Mouse (Mus musculus): ENCODE results near the gene Arhgef1.

Gene Arhgef1

DNA sequence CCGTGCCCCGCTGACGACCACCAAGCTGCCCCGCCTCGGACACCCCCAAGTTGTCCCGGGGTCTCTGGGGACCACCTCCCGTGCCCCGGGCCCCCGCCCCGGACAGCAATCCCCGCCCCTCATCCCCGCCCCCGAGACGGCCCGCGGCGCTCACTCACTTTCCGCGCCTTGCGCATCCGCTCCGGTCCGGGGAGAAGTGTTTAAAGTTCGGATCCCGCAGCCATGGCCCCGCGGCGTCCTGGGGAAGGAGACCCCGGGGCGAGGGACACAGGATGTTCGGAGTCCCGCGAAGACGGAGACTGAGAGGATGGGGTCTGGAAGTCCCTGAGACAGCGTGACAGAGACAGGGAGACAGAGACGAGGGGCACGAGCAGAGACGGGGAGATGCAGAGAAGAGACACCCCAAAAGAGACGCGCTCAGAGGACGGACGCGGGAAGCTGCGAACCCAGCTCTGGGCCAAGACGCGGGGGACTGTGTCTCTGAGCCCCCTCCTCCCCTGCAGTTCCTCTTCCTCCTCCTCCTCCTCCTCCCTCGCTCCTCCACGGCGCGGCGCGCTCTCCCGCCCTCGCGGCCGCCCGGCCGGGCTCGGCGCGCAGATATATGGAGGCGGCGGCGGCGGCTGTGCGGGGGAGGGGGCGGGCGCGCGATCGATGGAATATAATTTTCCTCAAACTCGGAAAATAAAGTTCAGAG is 41.7 kb downstream of the Arhgef1 start, which contains the start of gene Gm4881:
Gm4881 (minus strand) TSS at position 238 of the 694 bp plus-strand sequence.
- no peak for DNase-seq (ENCODE audit: low spot score)

DNA sequence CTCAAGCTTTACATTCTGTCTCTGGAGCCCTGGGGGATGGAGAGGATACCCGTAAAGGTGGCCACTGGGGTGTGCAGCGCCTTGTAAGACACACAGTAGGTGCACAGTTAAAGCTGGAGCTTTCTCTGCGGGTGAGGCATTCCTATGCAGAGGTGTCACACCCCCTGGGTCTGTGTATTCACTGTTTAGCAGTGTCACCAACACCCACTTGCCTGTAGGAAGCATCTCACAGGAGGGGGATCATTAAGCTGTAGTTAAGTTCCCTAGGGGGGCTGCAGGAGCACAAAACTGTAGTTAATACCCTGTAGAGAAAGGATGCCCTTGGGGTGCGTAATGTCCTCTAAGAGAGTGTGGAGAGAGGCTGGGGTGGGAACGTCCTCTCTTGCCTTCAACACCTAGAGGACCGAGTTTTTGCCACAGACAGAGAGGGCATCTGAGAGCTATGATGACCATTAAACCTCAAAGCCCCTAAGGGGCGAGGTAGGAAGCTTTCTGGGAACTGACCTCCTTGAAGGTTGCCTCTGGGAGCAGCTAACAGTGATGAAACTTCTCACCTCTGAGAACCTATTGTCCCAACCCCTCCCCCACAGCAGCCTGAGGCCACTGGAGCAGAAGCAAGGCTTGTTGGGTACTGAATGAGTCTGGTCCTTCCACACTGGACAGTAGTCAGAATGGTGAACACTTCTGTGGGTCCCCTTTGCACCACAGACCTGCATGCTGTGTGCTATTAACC is 44.8 kb downstream of the Arhgef1 start:
- no peak for DNase-seq (ENCODE audit: low spot score)

GRCm38 (mm10) chr7:24948774-24949173 is 46.1 kb downstream of the Arhgef1 start:
- no peak for DNase-seq (ENCODE audit: low spot score)

- peak; percentile 70 for DNase-seq (ENCODE audit: low spot score)
These were observed 47.4 kb downstream of the Arhgef1 start for GRCm38 (mm10) chr7:24949958-24950623.

DNA sequence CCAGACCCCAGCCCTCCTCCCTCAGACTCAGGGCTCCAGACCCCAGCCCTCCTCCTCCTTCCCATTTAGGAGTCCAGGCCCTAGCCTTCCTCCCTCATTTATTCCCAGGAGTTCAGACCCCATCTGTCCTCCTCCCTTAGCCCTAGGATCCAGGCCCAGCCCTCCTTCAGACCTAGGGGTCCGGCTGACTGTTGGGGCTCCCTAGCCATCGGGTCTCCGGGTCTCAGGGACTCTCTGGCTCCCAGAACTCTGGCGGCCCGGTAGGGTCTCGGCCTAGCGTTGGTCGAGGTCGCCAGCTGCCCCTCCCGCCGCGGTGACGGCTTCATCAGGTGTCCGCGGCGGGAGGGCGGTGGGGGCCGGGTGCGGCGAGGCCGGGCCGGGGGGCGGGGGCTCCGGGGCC is 51.3 kb downstream of the Arhgef1 start:
- DNase-seq (ENCODE audit: low spot score): no peak

DNA sequence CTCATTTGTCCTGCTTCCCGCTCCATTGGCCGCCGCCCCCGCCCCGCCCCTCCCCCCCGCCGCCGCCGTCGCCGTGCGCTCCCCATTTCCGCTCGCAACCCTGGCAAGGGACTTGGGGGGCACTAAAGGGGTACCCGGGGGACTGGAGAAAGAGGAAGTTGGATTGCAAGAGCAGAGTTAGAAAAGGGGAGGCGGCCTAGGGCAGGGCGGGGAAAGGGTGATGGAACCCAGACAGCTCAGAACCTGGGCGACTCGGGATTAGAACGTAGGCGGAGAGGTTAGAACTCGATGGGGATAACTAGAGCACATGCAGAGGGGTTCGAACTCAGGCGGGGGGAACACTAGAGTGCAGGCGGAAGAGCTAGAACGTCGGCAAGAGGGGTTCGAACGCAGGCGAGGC is 51.7 kb downstream of the Arhgef1 start:
- no peak for DNase-seq (ENCODE audit: low spot score)

- DNase-seq (ENCODE audit: low spot score): no peak
These were observed 52.5 kb downstream of the Arhgef1 start for GRCm38 (mm10) chr7:24955226-24955625.

DNA sequence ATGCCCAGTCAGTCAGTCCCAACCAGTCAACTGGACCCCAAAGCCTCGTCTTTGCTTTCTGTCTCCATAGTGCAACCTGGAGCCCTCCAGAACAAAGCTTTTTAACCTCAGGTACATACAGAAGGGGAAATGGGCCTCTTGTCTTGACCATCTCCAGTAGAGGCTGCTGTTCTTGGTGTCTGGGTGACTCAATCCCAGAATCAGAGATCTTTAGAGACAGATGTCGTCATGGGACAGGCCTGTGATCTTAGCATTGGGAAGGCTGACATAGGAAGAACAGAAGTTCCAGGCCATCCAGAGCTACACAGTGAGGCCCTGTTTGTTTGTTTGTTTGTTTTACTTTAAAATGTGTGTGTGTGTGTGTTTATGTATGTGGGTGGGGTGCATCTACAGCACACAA is 61.6 kb downstream of the Arhgef1 start:
- DNase-seq (ENCODE audit: low spot score): no peak

DNA sequence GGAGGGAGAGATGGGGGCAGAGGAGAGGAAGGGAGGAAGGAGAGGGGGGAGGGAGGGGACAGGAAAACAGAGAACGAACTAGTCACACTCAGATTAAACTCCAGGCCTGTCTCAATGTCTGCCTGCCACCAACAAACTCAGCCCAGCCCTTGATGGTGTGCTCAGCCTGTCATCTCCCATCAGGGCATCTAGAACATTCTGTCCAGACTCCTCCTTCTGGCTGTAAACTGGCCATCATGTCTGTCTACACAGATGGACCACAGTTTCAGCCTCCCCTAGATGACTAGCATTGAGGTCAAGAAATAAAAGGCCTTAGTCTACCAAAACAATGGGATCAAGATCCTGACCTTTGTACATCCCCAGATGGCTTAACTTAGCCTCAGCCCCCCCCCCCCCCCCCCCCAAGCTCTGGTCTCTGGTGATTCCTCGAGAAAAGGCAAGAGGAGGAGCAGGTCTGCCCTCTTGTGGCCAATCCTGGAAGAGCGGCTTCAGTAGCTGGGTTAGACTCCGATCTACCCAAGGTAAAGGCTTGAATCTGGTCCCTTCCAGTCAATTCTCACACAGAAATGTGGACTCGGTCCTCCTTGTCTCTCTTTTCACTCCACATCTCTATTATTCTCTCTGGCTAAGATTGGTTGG is 62.3 kb downstream of the Arhgef1 start:
- DNase-seq (ENCODE audit: low spot score): peak; percentile 73

- no peak for DNase-seq (ENCODE audit: low spot score)
These were observed 65.3 kb downstream of the Arhgef1 start for GRCm38 (mm10) chr7:24967966-24968365.

DNA sequence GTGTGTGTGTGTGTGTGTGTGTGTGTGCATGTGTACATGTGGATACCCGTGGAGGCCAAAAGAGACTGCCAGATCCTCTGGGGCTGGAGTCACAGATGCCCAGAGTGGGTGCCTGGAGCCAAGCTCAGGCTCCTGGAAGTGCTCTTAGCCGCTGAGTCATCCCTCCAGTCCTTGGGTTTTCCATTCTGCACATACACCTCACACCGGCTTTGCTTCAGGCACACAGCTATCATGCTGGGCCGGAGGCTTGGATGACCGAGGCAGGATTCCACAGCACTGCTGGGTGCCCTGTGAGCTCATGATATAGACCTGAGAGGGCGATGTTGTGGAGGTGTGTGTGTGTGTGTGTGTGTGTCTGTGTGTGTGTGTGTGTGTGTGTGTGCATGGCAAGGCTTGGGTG is 65.8 kb downstream of the Arhgef1 start:
- DNase-seq (ENCODE audit: low spot score): no peak

DNA sequence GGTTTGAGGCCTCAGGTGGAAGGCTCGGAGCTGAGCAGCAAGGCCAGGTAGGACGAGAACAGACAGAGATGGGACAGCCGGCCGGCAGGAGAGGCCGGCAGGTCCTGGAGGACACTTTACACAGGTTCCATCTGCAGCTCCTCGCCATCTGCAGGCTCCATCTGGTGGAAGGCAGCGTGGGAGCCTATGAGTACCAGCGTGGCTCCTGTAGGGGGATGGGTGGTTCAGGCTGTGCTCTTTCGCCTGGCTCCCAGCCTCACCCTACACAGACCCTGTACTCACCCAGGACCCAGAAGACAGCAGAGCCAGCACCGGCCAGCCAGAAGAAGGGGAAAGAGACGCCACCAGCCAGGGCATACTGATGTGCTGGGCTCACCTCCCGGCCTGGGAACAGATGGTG is 67.1 kb downstream of the Arhgef1 start:
- DNase-seq (ENCODE audit: low spot score): no peak

DNA sequence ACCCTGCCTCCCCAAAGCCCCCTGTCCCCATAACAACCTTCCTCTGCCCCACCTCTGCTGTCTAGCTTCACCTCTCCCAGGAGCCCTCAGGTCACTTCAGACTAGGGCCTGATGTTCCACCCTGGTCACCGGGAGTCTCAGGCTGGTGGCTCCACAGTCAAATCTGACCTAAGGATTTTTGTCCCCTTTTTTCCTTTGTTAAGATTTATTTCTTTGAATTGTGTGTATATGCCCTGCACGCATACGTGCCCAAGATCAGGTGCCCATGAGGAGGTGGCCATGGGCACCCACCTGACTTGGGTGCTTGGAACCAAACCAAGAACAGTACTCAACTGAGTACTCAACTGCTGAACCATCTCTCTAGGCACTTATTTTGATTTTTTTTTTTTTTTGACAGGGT is 67.6 kb downstream of the Arhgef1 start:
- no peak for DNase-seq (ENCODE audit: low spot score)

DNA sequence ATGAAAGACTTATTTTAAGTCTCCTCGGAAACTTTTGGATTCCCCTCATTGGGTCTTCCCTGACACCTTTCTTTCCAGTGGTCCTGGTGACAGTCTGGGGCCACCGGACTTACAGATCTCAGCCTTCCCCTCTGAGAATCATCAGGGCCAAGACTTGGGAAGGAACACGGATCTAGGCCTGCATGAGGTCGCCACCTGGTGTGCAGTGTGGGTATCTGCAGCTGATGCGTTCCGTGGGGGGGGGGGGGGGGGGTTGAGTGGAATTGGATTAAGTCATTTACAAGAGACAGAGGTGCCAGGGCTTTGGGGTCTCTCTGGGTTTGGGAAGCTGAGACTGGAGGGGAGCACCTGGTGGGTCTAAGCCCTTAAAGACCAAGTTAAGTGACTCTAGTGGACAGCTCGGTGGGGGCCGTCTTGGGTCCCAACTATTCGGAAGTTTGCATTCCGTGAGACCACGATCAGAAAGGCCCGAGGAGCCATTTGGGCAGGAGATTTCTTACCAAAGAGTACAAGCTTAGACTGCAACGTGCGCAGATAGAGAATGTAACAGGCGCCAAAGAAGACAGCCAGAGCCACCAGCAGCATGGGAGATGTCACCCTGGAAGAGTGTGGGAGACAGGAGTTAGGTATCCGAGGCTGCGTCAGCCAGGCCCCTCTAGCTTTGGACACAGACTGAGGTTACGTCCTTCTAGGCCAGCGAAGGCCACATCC is 68.7 kb downstream of the Arhgef1 start:
- DNase-seq (ENCODE audit: low spot score): peak; percentile 39

DNA sequence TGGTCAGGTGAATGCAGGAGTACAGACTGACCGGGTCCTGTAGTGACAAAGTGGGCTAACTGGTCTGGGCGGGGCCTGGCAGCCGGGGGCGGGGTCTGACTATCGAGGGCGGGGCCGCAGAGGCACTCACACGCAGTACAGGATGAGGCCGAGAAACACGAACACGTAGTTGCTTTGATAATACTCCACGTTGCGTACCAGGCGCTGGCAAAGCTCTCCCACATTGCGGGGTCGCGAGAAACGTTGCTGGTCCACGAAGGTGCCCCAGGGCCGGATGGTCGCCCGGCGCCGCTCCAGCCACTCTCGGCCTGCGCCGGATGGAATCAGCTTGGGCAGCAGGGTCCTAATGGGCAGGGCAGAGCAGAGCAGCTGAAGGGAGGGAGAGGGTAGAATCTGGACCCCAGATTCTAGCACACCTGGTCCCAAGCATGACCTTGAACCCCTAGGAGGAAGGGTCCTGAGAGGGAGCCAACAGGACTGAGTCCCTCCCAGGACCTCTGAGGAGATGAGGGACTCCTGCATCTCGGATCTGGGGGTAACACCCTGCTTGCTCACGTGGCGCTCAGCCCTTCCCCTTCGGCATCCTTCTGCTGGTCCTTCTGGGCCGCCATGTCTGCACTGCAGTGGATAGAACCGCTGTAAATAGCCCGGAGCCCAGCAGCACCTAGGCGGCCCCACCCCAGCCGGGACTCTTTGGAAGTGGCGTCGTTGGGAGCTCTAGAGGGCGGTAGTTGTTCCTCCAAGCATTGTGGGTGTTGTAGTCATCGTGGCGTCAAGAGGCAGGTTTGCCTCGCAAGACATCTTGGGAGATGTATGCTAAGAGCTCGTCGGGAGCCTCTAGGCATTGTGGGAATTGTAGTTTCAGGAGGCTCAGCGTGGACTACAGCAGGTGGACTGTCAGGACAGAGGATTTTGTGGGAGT is 69.5 kb downstream of the Arhgef1 start, which contains the start of gene Rabac1:
Rabac1 (minus strand) TSS at position 783 of the 922 bp plus-strand sequence.
- DNase-seq (ENCODE audit: low spot score): peak; percentile 85

- no peak for DNase-seq (ENCODE audit: low spot score)
These were observed 70.5 kb downstream of the Arhgef1 start for GRCm38 (mm10) chr7:24973208-24973607.

DNA sequence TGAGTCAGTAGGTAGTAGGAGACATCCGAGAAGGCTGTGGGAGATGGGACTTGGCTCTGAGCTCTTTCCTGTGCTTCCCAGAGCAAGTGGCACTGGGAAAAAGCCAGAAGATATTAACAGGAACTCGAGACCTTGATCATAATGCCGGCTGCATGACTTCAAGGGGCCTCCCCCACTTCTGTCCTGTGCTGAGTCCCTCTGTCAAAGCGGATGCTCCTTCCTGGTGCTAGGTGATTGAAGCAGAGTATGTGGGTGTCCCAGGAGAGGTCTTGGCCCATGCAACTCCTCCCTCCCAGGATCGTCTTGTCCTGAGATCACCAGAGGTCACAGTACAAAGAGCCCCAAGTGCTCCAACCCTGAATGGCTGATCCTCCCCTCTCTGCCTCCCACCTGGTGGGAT is 71.2 kb downstream of the Arhgef1 start:
- DNase-seq (ENCODE audit: low spot score): no peak

- DNase-seq (ENCODE audit: low spot score): no peak
These were observed 72.3 kb downstream of the Arhgef1 start for GRCm38 (mm10) chr7:24974893-24975595.

Measured in ovary, postnatal 36 days (tissue).